Mouse (Mus musculus) midbrain, postnatal 0 days (tissue): ENCODE measurements around the gene Lrrc75a. TPM values are rescaled to one million over a fixed set of nuclear protein-coding genes. Genes with fewer than 3 reads are reported as not detected.

Source experiments
- ATAC-seq: fragments of 200-750 bp; cut with Nextera tagmentation; 2 replicates; pipeline ENCODE4 v1.8.0; 2017; ENCODE audit warnings: moderate number of reproducible peaks, mild to moderate bottlenecking, moderate TSS enrichment, moderate library complexity; ENCODE audit not compliant: low FRiP score
- DNase-seq: peaks from one replicate; pipeline ENCODE4 v3.0.0-alpha.2; 2015; ENCODE audit warnings: low spot score
- H3K27ac ChIP-seq: fragments of 300-500 bp; sonication (generic); 2 replicates; pipeline ENCODE4 v1.5.1; 2014; ENCODE audit warnings: low read depth, mild to moderate bottlenecking, low read length, mixed read lengths
- H3K27me3 ChIP-seq: fragments of 300-500 bp; sonication (generic); 2 replicates; pipeline ENCODE4 v1.6.1; 2014; ENCODE audit warnings: low read length, control low read depth, mixed read lengths; ENCODE audit not compliant: insufficient read depth
- H3K36me3 ChIP-seq: fragments of 300-500 bp; sonication (generic); 2 replicates; pipeline ENCODE4 v1.6.1; 2014; ENCODE audit warnings: low read length, control low read depth, mixed read lengths; ENCODE audit not compliant: insufficient read depth
- H3K4me1 ChIP-seq: fragments of 300-500 bp; sonication (generic); 2 replicates; pipeline ENCODE4 v1.6.1; 2014; ENCODE audit warnings: mild to moderate bottlenecking, control low read depth, antibody characterized with exemption, low read length, mixed read lengths; ENCODE audit not compliant: insufficient read depth
- H3K4me2 ChIP-seq: fragments of 300-500 bp; sonication (generic); 2 replicates; pipeline ENCODE4 v1.6.1; 2014; ENCODE audit warnings: low read depth, mild to moderate bottlenecking, low read length, mixed read lengths; ENCODE audit not compliant: poor library complexity, severe bottlenecking
- H3K4me3 ChIP-seq: fragments of 300-500 bp; sonication (generic); 2 replicates; pipeline ENCODE4 v1.5.1; 2014; ENCODE audit warnings: low read depth, mild to moderate bottlenecking, low read length, moderate library complexity
- H3K9ac ChIP-seq: fragments of 300-500 bp; sonication (generic); replicated peaks from 2 replicates; pipeline ENCODE4 v1.6.1; 2014; ENCODE audit warnings: mild to moderate bottlenecking, low read length, moderate library complexity, mixed read lengths; ENCODE audit not compliant: poor library complexity, severe bottlenecking
- H3K9me3 ChIP-seq: fragments of 300-500 bp; sonication (generic); 2 replicates; pipeline ENCODE4 v1.6.1; 2016; ENCODE audit warnings: low read length, control low read depth
- CTCF ChIP-seq: IDR thresholded peaks from 2 replicates; pipeline ENCODE4 v1.5.1; 2016; ENCODE audit warnings: antibody characterized with exemption, mild to moderate bottlenecking
- WGBS: fragments of 180-500 bp; shearing (Covaris S2); extraction: QIAGEN DNeasy Blood & Tissue Kit; methylation state at CpG from one replicate; pipeline ENCODE4 v1.1.7; 2014; 5-methylcytosine and 5-hydroxymethylcytosine counted together
- polyA plus RNA-seq: library from polyadenylated mRNA; unstranded; fragments of >200 nt; fragmentation: Nextera tagmentation; extraction: Ambion mirVana; gene quantifications from 2 replicates; pipeline ENCODE4 v1.2.1, GENCODE M21; 2015
- total RNA-seq: library from RNA; depleted of rRNA; stranded (reverse); fragments of >200 nt; gene quantifications from 2 replicates; pipeline ENCODE4 v1.2.3, GENCODE M21; 2014

The Lrrc75a gene
- total and polyA plus RNA-seq, 2 experiments from 2014 or later, result 7.4 to 25.9 TPM

DNA sequence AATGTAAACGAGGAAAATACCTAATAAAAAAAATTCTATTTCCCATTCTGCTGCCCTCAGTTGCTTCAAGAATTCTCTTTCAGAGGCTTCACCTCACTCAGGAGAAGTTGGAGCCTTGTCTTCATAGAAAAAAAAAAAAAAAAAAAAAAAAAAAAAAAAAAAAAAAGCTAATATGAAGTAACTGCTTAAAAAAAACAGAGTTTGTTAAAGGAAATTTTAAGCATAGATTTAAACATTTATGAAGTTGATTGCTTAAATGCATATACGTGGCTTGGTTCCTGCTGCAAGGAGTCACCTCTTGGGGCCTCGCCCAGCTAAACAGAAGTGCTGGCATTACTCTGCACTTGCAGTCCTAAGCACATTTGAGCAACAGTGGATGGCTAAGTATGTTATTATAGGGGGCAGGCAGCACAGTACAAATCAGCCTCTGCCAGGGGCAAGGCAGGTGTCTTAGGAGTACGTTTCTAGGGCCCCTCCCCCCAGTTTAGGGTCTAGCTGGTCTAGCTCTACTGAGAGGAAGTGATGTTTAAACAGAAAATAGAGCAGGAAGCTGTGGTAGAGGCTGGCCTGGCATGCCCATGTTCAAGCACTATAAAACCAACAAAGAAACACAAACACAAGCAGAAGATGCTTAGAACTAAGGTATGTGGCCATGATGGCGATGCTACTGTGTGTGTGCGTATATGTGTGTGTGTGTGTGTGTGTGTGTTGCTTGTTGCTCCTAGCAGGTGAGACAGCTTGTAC, 74.2 kb downstream of the Lrrc75a start, which contains the start of gene Trpv2:
Gene Trpv2, plus strand, starts transcription at position 528 of the 744 bp plus-strand sequence.
- no peaks in the 10 kb centered on the region for H3K9me3 ChIP-seq
- ATAC-seq (no peak), DNase-seq (no peak)
- peak within 1 kb of the TSS; percentile 51 for H3K4me3 ChIP-seq
- no peaks in the 10 kb centered on the region for H3K27me3 ChIP-seq
- no peak for TF ChIP-seq CTCF
- H3K9ac ChIP-seq, result peak within 1 kb of the TSS; percentile 66; the same call in 1 of the 2 replicates
- H3K4me2 ChIP-seq, result peak within 1 kb of the TSS; percentile 94
- peak within 1 kb of the TSS; percentile 85 for H3K27ac ChIP-seq
- peaks cover 9% of the 10 kb centered on the region; the same call in 1 of the 2 replicates for H3K4me1 ChIP-seq
- WGBS, result 82% methylated on average over 6 of the region's 6 CpGs
- 0 out of 2 replicates have a peak, but pooled peaks cover 7% of the 10 kb centered on the region for H3K36me3 ChIP-seq

DNA sequence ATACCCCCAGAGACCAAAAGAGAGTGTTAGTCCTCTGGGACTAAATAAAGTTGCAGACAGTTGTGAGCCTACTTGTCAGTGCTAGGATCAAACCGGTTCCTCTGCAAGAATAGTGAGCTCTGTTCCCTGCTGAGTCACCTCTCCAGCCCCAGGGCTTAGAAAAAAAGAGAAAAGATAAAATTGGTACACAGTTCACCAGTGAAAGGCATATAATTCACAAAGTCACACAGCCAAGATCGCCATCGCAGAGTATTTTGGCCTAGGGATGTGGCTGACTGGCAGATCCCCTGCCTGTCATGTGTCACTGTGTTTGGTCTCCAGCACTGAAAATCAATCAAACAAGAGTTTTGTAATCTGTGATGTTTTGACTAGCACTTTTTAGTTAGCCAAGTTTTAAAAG, 80.0 kb downstream of the Lrrc75a start:
- H3K4me3 ChIP-seq, result no peak overlapping the region
- DNase-seq (no peak), ATAC-seq (no peak)
- no peaks in the 10 kb centered on the region for H3K27me3 ChIP-seq
- H3K36me3 ChIP-seq, result no peaks in the 10 kb centered on the region
- 67% methylated on average over 3 of the region's 3 CpGs for WGBS
- H3K4me2 ChIP-seq, result no peak overlapping the region
- no peaks in the 10 kb centered on the region for H3K4me1 ChIP-seq
- no peak for TF ChIP-seq CTCF
- no peaks in the 10 kb centered on the region for H3K9me3 ChIP-seq
- H3K9ac ChIP-seq, result no peak overlapping the region
- H3K27ac ChIP-seq, result no peak overlapping the region

DNA sequence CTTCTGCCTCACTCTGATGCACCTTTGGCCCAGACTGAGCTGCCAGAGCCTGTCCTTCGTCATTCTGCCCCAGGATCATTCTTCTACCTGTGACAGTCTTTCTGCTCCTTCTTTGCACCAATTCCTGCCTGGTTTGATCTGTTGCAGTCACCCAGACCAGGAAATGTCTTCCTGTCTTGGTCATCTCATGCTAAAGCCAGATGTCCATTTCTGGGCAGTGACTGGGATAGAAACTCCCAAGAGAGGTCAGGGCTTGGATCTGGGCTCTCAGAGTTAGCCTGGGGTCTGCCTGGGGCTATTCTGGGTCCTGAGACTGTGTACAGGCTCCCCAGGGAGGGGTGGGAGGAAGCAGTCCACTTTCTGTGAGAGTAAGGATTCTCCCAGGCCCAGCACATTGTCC, 82.1 kb downstream of the Lrrc75a start:
- Histone ChIP-seq H3K9me3 (no peaks in the 10 kb centered on the region), H3K4me2 (no peak overlapping the region), H3K9ac (no peak overlapping the region), H3K4me3 (no peak overlapping the region), H3K36me3 (no peaks in the 10 kb centered on the region), H3K4me1 (no peaks in the 10 kb centered on the region), H3K27me3 (no peaks in the 10 kb centered on the region), H3K27ac (no peak overlapping the region)
- 67% methylated on average over 1 of the region's 1 CpGs for whole genome bisulfite sequencing
- ATAC-seq (no peak), DNase-seq (no peak)
- no peak for TF ChIP-seq CTCF

DNA sequence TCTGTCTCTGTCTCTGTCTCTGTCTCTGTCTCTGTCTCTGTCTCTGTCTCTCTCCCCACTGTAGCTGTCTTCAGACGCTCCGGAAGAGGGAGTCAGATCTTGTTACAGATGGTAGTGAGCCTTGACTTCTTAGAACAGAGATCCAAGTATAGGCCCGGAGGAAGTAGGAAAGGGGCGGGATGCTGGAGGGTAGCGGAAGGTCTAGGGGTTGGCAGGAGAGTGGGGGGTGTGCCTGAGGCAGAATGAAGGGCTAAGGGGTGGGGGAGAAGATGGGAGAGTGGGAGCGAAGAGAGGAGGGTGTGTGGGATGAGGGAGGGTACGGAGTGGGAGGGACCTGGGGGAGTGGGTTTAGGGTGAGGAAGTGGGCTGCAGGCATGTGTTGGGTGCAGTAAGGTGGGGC, 82.6 kb downstream of the Lrrc75a start:
- no peaks in the 10 kb centered on the region for H3K4me1 ChIP-seq
- 80% methylated on average over 7 of the region's 7 CpGs for WGBS
- H3K9ac ChIP-seq, result no peak overlapping the region
- H3K9me3 ChIP-seq, result no peaks in the 10 kb centered on the region
- H3K27ac ChIP-seq, result no peak overlapping the region
- no peak overlapping the region for H3K4me2 ChIP-seq
- no peaks in the 10 kb centered on the region for H3K27me3 ChIP-seq
- H3K4me3 ChIP-seq, result no peak overlapping the region
- DNase-seq, result no peak
- TF ChIP-seq CTCF, result no peak
- H3K36me3 ChIP-seq, result no peaks in the 10 kb centered on the region
- ATAC-seq, result no peak

DNA sequence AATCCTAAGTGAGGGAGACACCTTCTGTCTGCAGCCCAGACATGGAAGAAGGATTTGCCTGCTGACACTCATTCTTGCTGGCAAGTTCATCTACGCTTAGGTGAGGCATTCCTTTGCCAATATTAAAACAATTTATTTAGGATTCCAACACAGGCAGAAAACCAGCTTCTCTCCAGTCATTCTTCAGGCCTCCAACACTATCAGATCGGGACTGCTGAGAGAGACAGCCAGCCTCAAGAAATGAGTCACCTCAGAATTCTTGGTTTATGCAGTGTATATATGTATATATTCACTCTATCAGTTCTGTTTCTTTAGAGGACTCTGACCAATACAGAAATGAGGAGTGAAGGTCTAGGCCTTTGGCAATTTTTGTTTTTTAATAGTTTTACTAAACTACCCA, 84.7 kb downstream of the Lrrc75a start:
- H3K4me3 ChIP-seq, result no peak overlapping the region
- WGBS, result 88% methylated on average over 2 of the region's 2 CpGs

DNA sequence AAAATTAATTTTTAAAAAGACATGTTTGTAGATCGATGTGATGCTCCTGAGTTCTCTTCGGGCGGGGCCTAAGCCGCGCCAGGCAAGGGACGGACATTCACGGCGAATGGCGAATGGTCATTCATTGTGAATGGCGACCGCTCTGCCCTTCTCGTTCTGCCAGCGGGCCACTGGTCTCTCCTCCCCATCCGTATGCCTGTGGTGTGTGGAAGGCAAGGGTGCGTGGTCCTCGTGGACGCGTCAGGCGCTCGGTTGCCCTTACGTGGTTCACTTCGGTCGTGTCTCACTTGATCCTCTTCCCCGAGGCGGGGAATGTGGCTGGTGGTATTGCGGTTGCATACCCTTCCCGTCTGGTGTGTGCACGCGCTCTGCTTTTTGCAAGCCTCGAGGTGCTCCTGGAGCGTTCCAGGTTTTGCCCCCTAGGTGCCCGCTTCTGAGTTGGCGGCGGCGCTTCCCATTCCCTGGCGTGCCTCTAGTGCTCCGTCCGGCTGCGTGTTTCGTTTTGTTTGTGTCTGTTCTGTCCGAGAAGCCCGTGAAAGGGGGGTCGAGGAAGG, 87.8 kb downstream of the Lrrc75a start:
- WGBS, result 36% methylated on average over 43 of the region's 43 CpGs
- DNase-seq, result no peak
- no peaks in the 10 kb centered on the region for H3K9me3 ChIP-seq
- H3K4me3 ChIP-seq, result peak overlapping the region; percentile 28; the same call in 1 of the 2 replicates
- no peak for TF ChIP-seq CTCF
- H3K27ac ChIP-seq, result no peak overlapping the region
- no peaks in the 10 kb centered on the region for H3K36me3 ChIP-seq
- H3K4me2 ChIP-seq, result peak overlapping the region; percentile 50
- ATAC-seq, result no peak
- no peaks in the 10 kb centered on the region for H3K27me3 ChIP-seq
- H3K9ac ChIP-seq, result no peak overlapping the region
- no peaks in the 10 kb centered on the region for H3K4me1 ChIP-seq

More for the DNA sequence above, 84.7 kb downstream of the Lrrc75a start:
- TF ChIP-seq CTCF, result no peak
- no peak overlapping the region for H3K27ac ChIP-seq
- H3K9ac ChIP-seq, result no peak overlapping the region
- H3K9me3 ChIP-seq, result no peaks in the 10 kb centered on the region
- no peaks in the 10 kb centered on the region for H3K36me3 ChIP-seq
- H3K27me3 ChIP-seq, result no peaks in the 10 kb centered on the region
- ATAC-seq (no peak), DNase-seq (no peak)
- H3K4me2 ChIP-seq, result no peak overlapping the region
- H3K4me1 ChIP-seq, result no peaks in the 10 kb centered on the region
